Mouse (Mus musculus): ENCODE data around the gene Ift57. TPM values are rescaled to one million over a fixed set of nuclear protein-coding genes. Genes with fewer than 3 reads are reported as not detected.

Ift57 gene
- polyA plus RNA-seq, 1 experiment, result 2.9 TPM

DNA sequence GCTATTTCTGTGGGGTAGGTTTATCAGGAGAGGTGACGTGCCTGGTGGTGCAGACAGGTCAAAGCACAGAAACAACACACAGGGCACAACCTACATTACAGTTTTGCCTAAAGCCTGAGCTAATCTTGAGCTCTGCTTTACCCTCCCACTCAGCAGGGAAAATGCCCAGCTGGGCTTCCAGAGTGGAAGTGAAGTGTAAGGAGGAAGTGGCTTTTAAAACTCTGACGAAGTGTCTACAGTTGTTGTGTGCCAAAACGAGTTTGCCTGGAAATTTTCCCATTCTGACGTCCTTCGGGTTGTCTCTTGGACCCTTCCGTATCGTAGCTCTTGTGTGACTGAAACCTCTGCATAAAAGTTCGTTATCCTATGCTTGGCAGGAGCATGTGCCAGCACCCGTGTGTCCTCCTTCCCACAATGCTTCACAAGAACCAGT is 93.4 kb downstream of the Ift57 start:
- DNase-seq (ENCODE audit: low read depth), result peak; percentile 24

DNA sequence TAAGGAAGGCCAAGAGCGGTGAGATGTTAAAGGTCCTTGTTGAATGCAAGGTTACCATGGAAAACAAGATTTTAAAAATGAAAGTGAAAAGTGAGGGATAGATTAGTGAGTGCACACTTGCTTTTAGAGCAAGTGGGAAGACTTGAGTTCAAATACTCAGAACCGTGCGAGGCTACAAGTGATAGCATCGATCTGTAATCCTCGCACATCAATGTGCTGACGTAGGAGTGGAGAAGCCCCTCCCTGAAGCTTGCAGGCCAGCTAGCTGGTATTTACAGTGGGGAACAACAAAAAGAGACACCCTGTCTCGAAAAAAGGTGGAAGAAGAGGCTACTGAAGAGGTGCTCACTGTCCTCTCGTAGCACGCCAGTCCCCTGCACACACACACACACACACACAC is 94.6 kb downstream of the Ift57 start:
- DNase-seq (ENCODE audit: low read depth), result no peak

DNA sequence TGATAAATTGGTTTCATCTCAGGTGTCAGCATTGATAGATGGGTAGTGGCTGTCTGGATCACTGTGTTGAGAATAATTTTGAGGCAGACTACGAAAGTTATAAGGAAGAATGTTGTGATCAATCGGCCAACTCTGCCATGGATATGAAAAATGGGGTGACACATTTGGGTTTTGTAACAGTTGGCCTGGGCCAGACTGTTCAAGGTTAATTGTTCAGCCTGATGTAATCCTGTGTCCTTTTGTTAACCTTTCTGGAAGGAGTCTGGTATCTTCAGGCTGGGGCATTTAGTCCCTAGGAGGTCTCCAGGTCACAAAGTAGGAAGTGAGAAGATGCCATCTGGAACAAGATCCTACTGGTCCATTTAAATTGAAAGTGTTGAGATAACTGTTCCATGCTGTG is 97.2 kb downstream of the Ift57 start:
- no peak for DNase-seq (ENCODE audit: low read depth)

DNA sequence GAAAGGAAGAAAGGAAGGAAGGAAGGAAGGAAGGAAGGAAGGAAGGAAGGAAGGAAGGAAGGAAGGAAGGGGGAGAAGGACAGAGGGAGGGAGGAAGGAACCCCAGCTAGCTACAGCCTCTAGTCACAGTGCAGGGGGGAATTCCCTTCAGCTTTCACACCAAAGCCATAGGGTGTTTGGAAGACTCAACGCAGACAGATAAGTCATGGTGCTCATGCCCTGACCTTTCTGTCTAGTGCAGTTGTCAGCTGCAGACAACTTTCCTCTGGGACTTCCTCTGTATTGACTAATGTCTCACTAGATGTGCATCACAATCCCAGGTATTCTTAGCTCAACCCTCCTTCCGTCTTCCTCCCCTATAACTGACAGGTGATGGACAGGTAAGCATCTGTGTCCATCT is 97.9 kb downstream of the Ift57 start:
- no peak for DNase-seq (ENCODE audit: low read depth)

DNA sequence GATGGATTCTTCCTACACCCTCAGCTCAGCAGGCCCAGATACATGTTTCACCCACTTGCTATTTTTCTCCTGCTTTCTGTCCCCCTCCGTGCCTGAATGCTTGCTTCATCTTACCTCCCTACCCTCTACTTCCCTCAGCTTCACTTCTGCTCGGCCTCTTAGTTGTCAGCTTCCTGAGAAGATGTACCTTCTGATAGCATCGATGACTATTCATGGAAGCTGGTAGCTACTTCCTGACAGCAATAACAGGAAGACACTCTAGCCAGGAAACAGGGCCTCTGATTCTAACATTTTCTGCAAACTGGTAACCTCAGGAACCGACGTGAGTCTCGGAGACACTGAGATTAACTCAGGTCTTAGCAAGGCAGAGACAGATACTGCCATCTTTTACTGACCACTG is 99.8 kb downstream of the Ift57 start:
- no peak for DNase-seq (ENCODE audit: low read depth)

DNA sequence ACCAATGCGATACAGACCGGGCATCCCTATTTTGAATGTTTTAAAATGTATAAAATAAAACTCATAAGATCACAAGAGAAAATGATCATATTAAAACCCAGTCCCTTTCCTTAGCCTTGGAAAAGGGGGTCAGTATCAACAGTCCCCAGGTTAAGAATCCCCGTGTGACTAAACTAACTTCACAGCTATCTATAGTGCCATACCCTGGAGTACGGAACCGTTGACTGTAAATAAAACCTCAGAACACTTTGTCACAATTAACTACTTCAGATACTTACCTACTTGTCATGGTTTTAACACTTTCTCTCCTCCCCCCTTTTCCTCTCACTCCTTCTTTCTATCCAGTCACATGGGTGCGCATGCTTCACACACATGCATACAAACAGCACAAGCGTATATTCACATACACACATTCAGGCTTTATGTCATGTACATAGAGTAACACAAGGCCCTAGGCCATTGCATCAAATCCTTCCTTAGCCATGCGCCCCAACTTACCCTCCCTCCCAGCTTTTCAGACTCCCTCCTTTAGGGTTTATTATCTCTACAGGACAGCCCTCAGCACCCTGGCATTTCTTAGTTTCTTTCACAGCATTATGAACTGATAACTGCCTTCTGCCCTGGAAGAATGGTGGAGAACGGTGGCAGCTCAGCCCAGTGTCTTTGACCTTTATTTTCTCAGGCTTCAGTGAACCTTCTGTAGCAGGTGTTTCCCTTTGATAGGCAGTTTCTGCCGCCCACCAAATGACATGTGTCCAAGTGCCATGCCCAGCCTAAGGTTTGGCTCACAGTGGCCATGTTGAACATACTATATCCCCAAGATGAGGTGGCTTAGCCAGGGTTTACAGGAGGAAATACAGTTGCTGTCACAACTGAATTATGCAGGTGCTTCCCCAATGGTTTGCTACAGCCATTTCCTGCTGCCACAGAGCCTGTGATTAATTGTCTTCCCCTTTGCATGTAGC is 100.8 kb downstream of the Ift57 start, which contains the start of gene Cd47:
Cd47 (plus strand) TSS at position 937 of the 965 bp plus-strand sequence.
- no peak for DNase-seq (ENCODE audit: low read depth)

DNA sequence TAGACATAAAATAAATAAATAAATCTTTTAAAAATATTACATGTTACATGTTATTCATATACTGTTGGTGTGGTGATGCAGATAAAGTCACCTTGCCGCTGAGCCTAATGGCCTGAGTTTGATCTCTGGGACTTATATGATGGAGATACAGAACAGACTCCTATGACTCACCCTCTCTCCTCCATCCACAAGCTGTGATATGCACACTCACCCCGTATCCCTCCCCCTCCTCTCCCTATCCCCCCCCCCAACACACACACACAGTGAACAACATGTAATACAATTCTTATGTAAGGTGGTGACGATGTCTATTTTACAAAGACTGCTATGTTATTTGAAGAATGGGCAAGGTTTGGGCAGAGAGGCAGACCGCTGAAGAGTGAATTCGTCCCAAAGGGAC is 102.0 kb downstream of the Ift57 start:
- no peak for DNase-seq (ENCODE audit: low read depth)

DNA sequence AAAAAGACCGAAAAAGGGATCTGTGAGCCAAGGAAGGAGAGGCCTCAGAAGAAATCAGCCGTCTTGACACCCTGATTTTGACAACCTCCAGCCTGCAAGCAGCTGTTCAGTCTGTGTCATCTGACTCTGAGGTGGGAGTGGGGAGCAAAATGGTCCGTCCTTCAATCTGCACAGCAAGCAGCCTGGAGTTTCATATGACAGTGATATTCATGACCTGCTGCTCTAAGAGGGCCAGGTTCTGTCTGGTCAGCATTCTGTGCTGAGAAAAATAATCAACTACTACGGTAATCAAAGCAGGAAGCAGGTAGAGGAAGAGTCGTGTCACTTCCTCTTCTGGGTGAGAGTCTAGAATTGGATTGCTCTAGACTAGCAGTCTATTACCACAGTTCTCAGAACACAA is 102.4 kb downstream of the Ift57 start:
- DNase-seq (ENCODE audit: low read depth), result no peak

DNA sequence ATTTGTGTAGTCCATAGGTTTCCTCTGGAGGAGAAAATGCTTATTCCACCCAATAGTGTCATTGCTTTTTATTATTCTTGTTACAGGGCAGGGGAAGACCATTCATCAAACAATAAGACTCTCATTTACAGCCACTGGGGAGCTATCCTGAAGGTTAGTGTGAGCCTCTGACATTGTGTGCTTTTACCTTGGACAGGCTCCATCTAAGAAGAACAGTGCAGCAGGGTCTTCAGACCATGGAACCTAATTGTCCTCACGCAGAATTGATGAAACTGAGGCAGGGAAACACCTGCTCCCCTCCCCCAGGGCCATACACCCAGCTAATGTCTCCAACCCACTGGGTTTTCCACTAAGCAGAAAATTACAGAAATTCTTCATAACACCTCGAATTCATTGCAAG is 104.0 kb downstream of the Ift57 start:
- no peak for DNase-seq (ENCODE audit: low read depth)

DNA sequence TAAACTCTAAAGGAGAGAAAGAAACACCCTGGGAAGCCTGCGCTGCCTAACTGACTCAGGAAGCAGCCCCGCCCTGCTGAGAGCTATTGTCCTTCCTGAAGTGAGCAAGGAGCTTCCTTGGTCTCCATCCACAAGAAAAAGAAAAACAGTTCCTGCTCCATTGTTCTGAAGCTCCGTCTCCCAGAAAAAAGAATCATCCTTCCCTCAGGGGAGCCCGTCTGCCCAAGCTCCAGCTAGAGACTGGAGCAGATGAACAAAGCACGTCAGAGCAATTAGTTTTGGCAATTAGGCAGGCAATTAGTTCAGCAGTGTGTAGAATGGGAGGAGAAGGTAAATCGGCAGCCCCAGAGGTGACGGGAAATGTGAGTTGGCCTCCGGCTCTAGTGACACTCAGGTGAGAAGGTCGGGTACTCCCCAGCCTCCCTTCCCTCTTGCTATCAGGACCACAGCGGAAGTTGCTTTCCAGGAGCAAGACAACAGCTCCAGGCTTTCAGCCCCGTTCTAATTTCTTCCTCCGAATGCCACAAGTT is 105.0 kb downstream of the Ift57 start:
- no peak for DNase-seq (ENCODE audit: low read depth)

DNA sequence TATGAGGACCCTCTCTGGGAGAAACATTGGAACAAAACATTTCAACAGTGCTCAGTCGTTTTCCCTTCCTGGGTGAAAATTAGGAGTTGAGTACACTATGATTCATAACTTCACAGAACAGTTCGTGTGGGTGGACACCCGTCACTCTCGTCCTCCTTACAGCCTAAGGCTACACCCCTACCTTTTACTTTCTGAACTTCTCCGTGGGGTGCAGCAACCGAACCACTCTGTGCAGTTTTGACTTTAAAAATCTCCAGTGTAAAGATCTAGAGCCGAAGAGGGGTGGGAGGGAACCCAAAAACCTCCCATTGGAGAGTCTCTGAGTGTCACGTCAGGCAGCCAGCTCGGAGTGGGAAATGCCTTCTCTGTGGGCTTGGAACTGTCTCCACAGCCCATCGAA is 107.9 kb downstream of the Ift57 start:
- no peak for DNase-seq (ENCODE audit: low read depth)

DNA sequence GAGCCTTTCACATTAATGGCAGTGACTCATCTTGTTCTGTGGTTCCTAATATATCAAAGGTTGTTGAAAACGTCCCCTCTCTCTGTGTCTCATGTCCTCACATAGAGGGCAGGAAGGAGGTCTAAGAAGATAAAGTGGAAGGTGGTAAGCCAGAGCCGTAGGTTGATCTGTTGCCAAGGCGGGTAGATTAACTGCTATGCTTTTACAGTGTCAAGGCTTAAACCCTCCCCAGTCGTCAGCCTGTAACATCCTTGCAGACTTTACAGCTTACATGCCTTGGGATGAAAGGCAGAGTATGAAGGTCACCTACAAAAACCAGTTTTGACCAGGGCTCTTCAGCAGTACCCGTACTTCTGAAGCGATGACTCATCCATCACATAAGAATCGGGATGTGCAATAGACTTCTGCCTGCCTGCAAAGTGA is 108.4 kb downstream of the Ift57 start:
- DNase-seq (ENCODE audit: low read depth), result no peak

DNA sequence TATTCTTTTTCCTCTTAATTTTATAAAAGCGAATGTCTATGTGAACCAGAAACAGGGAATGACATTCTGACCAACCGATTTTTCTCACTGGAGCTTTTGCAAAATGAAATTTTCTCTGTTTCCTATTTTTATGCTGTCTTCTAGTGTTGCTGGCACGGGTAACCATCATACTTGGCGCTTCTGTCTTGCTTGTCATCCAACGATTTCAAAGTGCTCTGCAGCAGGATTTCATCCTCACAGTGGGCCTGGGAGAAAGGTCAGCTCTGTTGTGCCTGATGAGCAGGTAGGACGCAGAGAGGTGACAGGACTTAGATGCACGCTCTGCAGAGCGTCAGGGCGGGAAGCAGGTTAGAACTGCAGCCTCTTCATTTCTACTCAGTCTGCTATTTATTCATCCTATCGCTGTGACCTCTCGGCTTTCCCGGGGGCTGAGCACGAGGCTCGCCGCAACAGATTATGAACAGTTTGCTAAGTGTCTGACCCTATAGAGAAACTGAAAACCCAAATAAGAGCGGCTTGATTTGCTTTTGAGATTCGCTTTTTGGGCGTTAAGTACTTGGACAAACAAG is 108.9 kb downstream of the Ift57 start:
- DNase-seq (ENCODE audit: low read depth), result no peak

DNA sequence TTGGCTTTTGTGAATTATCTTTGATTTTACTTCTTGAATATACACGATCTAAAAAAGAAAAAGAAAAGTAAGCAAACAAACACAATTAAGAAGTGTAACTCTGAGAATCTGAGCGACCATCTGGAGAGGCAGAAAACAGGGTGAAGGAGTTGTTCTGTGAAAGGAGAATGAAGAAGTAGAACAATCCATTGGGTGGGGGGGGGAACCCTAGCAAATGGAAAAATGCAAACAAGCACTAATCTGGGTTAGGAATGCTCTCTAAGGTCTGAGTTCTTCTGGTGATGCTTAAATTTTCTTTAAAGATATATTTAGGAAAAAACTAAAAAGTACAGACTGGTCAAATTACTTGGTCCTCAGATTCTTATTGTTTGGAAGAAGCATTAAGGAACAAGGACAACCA is 112.9 kb downstream of the Ift57 start:
- DNase-seq (ENCODE audit: low read depth), result no peak

DNA sequence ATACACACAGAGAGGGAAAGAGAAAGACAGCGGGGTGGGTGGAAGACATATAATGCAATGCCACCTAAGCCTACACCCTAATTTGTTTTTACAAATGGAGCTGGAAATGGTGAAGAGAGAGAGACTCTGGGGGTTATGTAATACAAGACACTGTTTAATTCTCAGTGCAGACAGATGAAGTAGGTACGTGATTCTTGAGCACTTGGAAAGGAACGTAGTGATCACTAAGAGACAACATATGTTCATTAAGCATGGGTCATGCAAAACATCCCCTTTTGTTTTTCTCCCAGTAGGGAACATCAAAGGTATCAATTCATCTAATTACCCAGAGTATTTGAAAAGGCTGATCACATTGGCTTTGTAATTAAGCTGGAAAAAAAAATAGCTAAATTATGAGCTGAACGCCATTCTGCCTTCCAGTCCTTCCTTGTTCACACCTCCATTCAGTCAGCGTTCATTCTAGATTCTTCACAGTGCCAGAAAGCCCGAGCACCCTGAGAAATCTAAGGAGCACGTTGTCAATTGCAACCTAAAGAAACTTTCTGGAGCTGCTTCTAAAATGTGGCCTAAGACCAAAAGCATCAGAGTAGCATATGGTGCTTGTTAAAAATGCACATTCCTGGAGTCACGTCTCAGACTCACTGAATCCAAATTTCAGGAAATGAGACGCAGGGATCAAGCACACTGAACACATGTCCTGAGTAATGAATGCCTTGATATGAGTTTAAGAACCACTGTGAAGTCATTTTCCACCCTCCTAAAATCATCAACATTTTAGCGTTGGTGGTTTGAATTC is 114.0 kb downstream of the Ift57 start:
- no peak for DNase-seq (ENCODE audit: low read depth)

DNA sequence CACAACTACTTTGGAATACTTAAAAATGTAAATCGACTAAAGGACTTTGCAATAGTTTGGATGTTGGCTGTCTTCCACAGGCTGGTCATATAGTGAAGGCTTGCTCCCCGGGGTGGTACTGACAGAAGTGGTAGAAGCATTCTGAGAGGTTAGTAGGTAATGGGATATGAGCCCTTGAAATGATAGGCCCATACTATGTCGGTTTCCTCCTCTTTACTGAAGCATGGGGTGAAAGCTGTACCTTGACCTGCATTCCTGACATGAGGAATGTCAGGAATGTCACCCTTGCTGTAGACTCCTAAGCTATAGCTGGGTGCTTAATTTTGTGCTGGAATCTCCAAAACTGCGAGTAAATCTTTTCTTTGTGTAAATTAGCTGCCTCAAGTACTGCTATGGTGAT is 115.4 kb downstream of the Ift57 start:
- no peak for DNase-seq (ENCODE audit: low read depth)

Other genes with a start within 250 kb of the Ift57 start
- 42.6 and 56.6 TPM in 2 replicates for gene Cd47, start 101.3 kb downstream of the Ift57 start, polyA plus RNA-seq (2012; rRNA removed)